Mouse (Mus musculus) layer of hippocampus, postnatal 14 days (tissue): ENCODE data around the gene 4930453N24Rik. TPM values are rescaled to one million over a fixed set of nuclear protein-coding genes. Genes with fewer than 3 reads are reported as not detected.

ENCODE experiments used
- DNase-seq, 2 experiments: peaks; one replicate each; pipeline ENCODE4 v3.0.0; 2021 to 2022; ENCODE audit warnings: low spot score in 2 of 2, mixed read lengths in 1 of 2
- total RNA-seq, 2 experiments: library from RNA; stranded (reverse); gene quantifications; 2 replicates each; pipeline ENCODE4 v1.2.3; 2021

The 4930453N24Rik gene
- total RNA-seq, 2 experiments from 2014 or later, result 18.7 to 21.6 TPM

DNA sequence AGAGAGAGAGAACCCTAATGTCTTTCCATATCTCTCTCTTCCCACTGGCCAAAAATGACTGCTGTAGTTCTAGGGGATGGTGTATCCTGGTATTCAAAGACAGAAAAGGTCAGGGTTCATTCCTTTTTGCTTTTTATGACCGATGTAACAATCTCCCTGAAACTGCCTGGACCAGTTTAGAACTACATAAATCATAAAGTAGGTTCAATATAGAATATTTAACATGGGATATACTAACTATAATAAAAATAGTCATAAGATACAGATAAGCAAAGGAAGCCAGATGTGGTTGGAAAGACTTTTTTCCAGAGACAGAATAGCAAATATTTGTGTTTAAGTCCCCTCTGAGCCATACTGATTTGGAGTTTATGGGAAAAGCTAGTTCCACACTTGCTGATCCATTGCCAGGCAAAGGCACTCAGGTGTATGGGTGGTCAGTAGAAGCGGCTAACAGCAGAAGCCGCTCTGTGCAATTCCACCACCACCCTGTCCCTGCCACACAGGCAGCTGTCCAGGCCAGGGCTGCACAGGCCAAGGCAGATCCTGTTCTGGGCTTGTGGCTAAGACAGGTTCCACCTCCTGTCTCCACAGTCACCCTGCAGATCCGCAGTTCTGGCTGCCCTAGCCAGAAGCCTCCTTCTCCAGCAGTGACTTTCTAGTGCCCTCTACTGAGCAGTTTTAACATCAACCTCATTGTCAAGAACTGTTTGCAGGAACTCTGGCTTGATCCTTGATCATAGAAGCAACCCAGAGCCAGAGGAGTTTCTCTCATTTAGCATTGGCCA lies 47.5 kb downstream of the 4930453N24Rik start:
- peak; percentile 45 to 82 for DNase-seq

DNA sequence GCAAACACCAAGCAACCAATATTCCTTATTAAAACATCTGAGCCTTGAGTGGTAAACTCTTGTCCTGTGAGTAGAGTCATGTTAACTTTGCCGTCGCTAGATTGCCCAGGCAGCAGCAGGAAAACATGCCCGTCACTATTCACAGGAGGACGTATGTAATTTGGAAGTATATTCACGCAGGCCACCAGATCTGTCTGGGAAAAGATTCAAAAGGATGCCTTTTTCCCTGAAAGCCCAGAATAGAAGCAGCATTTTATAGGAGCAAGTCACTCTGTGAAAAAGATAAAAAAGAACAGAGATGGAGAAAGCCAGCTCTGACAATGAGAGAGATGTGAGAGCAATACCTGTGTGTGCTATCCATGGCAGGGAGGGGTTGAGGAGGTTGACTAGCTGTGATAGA lies 49.4 kb downstream of the 4930453N24Rik start:
- no peak for DNase-seq

DNA sequence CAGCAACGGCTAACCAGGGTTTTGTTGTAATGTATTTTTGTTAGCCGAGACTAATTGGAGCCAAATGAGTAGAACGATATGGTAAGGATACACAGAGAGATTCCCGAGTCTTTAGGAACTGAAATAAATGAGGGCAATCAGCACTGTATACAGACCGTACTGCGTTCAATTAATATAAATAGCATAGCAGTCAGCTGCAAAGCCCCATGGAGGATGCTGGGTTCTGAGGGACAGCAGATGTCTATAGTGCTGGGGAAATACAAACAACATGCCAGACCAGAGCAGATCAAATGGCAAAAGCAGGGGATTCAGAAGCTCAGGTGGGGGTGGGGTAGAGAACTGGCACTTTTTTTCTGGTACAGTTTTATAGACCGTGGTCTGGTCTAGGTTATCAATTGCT lies 51.9 kb downstream of the 4930453N24Rik start:
- no peak for DNase-seq

DNA sequence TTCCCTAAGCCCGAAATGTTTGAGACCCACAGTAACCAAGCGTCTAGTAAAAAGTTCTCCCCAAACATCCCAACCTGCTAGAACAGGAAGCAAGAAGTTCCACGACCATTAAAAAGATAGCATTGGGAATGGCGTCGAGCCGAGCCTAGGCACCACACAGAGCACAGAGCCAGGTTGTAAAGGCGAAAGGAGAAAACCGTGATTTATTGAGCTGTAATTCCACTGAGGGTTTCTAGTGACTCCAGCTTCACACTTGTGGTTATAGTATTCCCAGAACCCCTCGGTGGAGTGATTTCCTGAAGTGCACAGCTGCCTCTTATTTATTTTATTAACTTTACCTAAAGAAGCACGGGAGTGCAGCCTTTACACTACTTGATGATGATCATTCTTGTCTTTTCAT lies 53.1 kb downstream of the 4930453N24Rik start:
- DNase-seq, result no peak

DNA sequence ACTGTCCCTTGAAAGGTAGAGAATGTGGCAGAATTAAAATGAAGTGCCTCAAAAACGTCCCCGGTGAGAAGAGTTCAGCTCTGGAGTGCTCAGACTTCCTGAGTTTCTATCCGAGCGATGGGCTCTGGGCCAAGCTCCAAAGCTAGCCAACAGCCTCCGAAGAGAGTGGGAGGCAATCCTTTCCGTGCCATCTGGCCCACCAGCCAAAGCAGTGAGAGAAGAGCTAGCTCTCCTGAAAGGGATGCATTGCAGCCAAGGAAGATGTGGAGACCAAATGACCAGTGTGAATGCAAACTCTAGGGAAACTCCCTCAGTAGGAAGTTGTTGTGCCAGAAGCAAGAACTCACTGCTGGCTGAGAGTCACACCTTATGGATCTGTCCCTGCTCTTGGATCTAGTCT lies 59.1 kb downstream of the 4930453N24Rik start:
- peak; percentile 52 to 55 for DNase-seq

Other genes with a start within 250 kb of the 4930453N24Rik start
- under 1 TPM; 0.29 to 0.44 TPM for gene Csnka2ip, start 168.8 kb downstream of the 4930453N24Rik start, total RNA-seq
- gene Zfp654, start 80.5 kb upstream of the 4930453N24Rik start, total RNA-seq, result 10 to 100 TPM; 12.9 TPM
- 10 to 100 TPM; 52.1 to 57.7 TPM for gene Cggbp1, start 80.8 kb upstream of the 4930453N24Rik start, total RNA-seq